Mouse (Mus musculus): ENCODE results near the gene Ppm1h. TPM values are rescaled to one million over a fixed set of nuclear protein-coding genes. Genes with fewer than 3 reads are reported as not detected.

The Ppm1h gene
- polyA plus RNA-seq, 1 experiment from 2014 or later, result 20.2 TPM

- no peak for ATAC-seq (replicated peaks; ENCODE audit: low FRiP score)
- peaks cover 22% of the 10 kb centered on the region for H3K4me1 ChIP-seq
- H3K27ac ChIP-seq, result 0 out of 2 replicates have a peak overlapping the region, but pooled peaks have one; percentile 18
- H3K36me3 ChIP-seq, result 0 out of 2 replicates have a peak, but pooled peaks cover 5% of the 10 kb centered on the region
- H3K27me3 ChIP-seq, result no peaks in the 10 kb centered on the region
- no peaks in the 10 kb centered on the region for H3K9me3 ChIP-seq (replicated peaks)
- WGBS, result 77% methylated on average over 12 of the region's 12 CpGs
- no peak overlapping the region for H3K9ac ChIP-seq
- H3K4me2 ChIP-seq, result no peak overlapping the region
- no peak overlapping the region for H3K4me3 ChIP-seq (replicated peaks)
Observed at GRCm38 (mm10) chr10:122894555-122895069, 216.1 kb downstream of the Ppm1h start.

DNA sequence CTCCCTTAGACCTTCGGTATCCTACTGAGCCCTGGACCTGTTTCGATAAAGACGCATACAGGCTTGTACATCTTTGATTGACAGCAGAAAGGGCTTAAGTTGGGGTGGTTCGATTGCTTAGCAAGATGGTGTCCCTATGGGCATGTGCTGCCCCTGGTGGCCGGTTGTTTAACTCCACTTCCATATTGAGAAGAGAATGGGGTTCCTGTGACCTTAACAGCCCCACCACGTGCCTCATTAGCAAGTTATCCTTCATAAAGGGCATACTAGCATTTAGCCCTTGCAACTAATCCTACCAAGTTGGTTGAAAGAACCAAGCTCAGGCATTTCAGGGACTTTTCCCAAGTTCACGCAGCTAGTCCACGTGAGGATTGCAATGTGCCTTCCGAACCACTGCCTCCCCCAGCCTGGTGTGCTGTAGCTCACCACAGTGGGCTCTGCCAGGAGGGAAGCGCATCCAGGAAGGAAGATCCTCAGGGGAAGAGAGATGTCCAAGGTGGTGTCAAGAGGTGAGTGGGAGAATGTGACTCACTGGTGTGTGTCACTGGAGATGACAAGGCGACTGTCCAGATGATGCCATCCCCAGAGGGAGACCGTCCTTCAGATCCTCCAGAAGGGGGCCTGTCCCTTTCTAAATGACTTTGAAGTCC, 216.7 kb downstream of the Ppm1h start:
- Histone ChIP-seq H3K27me3 (no peaks in the 10 kb centered on the region), H3K27ac (no peak overlapping the region), H3K4me2 (no peak overlapping the region), H3K4me3 (replicated peaks) (no peak overlapping the region), H3K36me3 (0 out of 2 replicates have a peak, but pooled peaks cover 5% of the 10 kb centered on the region), H3K9me3 (replicated peaks) (no peaks in the 10 kb centered on the region), H3K9ac (no peak overlapping the region), H3K4me1 (peaks cover 22% of the 10 kb centered on the region)
- no peak for ATAC-seq (replicated peaks; ENCODE audit: low FRiP score)
- 80% methylated on average over 12 of the region's 12 CpGs for WGBS

GRCm38 (mm10) chr10:122899971-122900370, 221.4 kb downstream of the Ppm1h start:
- Histone ChIP-seq H3K4me2 (no peak overlapping the region), H3K27me3 (no peaks in the 10 kb centered on the region), H3K4me1 (peaks cover 29% of the 10 kb centered on the region), H3K9ac (no peak overlapping the region), H3K36me3 (no peaks in the 10 kb centered on the region), H3K27ac (peak overlapping the region; percentile 64), H3K9me3 (replicated peaks) (no peaks in the 10 kb centered on the region), H3K4me3 (replicated peaks) (no peak overlapping the region)
- WGBS, result 63% methylated on average over 7 of the region's 7 CpGs
- no peak for ATAC-seq (replicated peaks; ENCODE audit: low FRiP score)

DNA sequence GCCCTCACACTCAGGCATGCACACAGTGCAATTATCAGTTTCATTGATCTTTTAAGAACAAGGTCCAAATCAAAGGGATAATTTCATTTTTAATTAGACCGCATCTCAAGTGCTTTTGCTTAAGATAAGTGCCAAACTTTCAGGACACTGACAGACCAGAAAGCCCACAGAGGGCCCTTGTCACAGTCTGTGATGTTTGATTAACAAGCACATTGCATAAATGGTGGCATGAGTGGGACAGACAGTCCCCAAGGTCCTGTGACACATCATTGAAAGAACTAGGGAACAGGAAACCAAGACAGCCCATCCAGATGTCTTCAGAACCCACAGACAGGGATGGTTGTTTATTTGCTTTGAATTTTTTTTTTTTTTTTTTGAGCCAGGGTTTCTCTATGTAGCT, 221.9 kb downstream of the Ppm1h start:
- WGBS, result 74% methylated on average over 1 of the region's 1 CpGs
- ATAC-seq (replicated peaks; ENCODE audit: low FRiP score), result no peak
- Histone ChIP-seq H3K4me2 (no peak overlapping the region), H3K27ac (peak overlapping the region; percentile 64), H3K9ac (no peak overlapping the region), H3K4me3 (replicated peaks) (no peak overlapping the region), H3K9me3 (replicated peaks) (no peaks in the 10 kb centered on the region), H3K4me1 (peaks cover 26% of the 10 kb centered on the region), H3K36me3 (no peaks in the 10 kb centered on the region), H3K27me3 (no peaks in the 10 kb centered on the region)

GRCm38 (mm10) chr10:122901379-122901778, 222.8 kb downstream of the Ppm1h start:
- H3K4me1 ChIP-seq, result peaks cover 26% of the 10 kb centered on the region
- 72% methylated on average over 5 of the region's 5 CpGs for WGBS
- ATAC-seq (replicated peaks; ENCODE audit: low FRiP score), result no peak
- H3K9ac ChIP-seq, result no peak overlapping the region
- no peak overlapping the region for H3K4me2 ChIP-seq
- H3K4me3 ChIP-seq (replicated peaks), result no peak overlapping the region
- H3K27ac ChIP-seq, result no peak overlapping the region
- H3K36me3 ChIP-seq, result no peaks in the 10 kb centered on the region
- no peaks in the 10 kb centered on the region for H3K27me3 ChIP-seq
- no peaks in the 10 kb centered on the region for H3K9me3 ChIP-seq (replicated peaks)

- 82% methylated on average over 9 of the region's 9 CpGs for WGBS
- H3K27ac ChIP-seq, result peak overlapping the region; percentile 94
- no peaks in the 10 kb centered on the region for H3K9me3 ChIP-seq (replicated peaks)
- H3K36me3 ChIP-seq, result peaks cover 5% of the 10 kb centered on the region; the same call in 1 of the 2 replicates
- no peak for ATAC-seq (replicated peaks; ENCODE audit: low FRiP score)
- H3K4me2 ChIP-seq, result no peak overlapping the region
- H3K9ac ChIP-seq, result no peak overlapping the region
- no peaks in the 10 kb centered on the region for H3K27me3 ChIP-seq
- H3K4me3 ChIP-seq (replicated peaks), result no peak overlapping the region
- peaks cover 47% of the 10 kb centered on the region for H3K4me1 ChIP-seq
Observed at GRCm38 (mm10) chr10:122909406-122910032, 231.0 kb downstream of the Ppm1h start.

- WGBS, result 10% methylated on average over 8 of the region's 8 CpGs
- H3K9me3 ChIP-seq (replicated peaks), result no peaks in the 10 kb centered on the region
- peak; percentile 63 for ATAC-seq (replicated peaks; ENCODE audit: low FRiP score)
Observed at GRCm38 (mm10) chr10:122910798-122911225, 232.2 kb downstream of the Ppm1h start.

DNA sequence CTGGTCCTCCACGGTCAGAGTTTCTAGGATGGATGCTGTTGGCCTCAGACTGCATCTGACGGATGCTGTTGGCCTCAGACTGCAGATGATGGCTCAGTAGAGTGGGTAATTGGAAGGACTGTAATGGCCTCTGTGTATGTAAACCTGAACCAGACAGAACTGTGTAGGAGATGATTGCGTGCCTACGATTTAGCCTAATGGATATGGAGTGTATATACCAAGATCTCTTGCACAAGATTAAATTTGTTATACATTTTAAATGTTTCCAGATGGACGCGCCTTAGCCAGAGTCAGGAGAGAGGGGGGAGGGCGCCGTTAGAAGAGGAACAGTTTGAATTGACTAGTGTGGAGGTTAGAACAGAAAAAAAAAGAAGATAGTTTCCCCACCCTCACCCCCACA, 233.1 kb downstream of the Ppm1h start:
- Histone ChIP-seq H3K36me3 (peaks cover 5% of the 10 kb centered on the region; the same call in 1 of the 2 replicates), H3K9ac (no peak overlapping the region), H3K27ac (peak overlapping the region; percentile 94), H3K27me3 (no peaks in the 10 kb centered on the region), H3K9me3 (replicated peaks) (no peaks in the 10 kb centered on the region), H3K4me2 (0 out of 2 replicates have a peak overlapping the region, but pooled peaks have one; percentile 22), H3K4me1 (peaks cover 56% of the 10 kb centered on the region), H3K4me3 (replicated peaks) (no peak overlapping the region)
- 50% methylated on average over 8 of the region's 8 CpGs for WGBS
- ATAC-seq (replicated peaks; ENCODE audit: low FRiP score), result no peak

More at GRCm38 (mm10) chr10:122910798-122911225, 232.2 kb downstream of the Ppm1h start:
- no peak overlapping the region for H3K4me3 ChIP-seq (replicated peaks)
- H3K9ac ChIP-seq, result no peak overlapping the region
- no peaks in the 10 kb centered on the region for H3K27me3 ChIP-seq
- peak overlapping the region; percentile 94 for H3K27ac ChIP-seq
- H3K4me2 ChIP-seq, result peak overlapping the region; percentile 22; the same call in 1 of the 2 replicates
- H3K4me1 ChIP-seq, result peaks cover 54% of the 10 kb centered on the region
- peaks cover 5% of the 10 kb centered on the region; the same call in 1 of the 2 replicates for H3K36me3 ChIP-seq

GRCm38 (mm10) chr10:122912086-122912690, 233.6 kb downstream of the Ppm1h start:
- H3K4me1 ChIP-seq, result peaks cover 56% of the 10 kb centered on the region
- peak overlapping the region; percentile 94 for H3K27ac ChIP-seq
- 22% methylated on average over 12 of the region's 12 CpGs for WGBS
- peak overlapping the region; percentile 40 for H3K4me2 ChIP-seq
- H3K36me3 ChIP-seq, result peaks cover 5% of the 10 kb centered on the region; the same call in 1 of the 2 replicates
- no peak overlapping the region for H3K9ac ChIP-seq
- H3K4me3 ChIP-seq (replicated peaks), result no peak overlapping the region
- no peaks in the 10 kb centered on the region for H3K27me3 ChIP-seq
- ATAC-seq (replicated peaks; ENCODE audit: low FRiP score), result no peak
- H3K9me3 ChIP-seq (replicated peaks), result no peaks in the 10 kb centered on the region

DNA sequence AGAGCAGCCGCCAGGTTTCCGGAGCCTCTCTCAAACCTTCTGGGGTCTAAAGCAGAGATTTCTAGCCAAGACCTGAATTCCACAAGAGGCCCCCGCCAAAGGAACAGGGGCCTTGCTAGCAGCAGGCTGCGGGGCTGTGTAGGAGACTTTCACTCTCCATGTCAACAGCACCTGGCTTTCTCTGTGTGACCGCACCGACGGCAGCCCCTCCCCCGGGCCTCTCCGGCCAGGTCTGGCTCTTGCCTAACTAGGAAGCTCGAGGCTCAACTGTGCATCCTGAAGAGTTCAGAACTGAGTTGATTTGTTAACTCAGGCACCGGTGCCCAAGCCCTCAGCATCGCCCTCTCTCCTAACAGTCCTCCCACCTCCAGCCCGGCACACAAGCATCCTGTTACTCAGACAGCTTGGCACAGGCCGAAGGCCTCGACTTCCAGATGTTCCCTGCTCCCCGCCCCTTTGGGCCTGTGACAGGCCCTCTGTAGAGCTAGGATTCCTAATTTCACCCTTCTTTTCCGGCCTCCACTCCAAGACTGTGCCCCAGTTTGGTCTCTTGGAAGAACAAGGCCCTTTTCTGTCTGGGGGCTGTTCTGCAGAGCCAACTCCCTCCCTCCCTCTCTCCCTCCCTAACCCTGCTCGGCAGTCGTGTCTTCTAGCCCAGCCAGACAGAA, 234.3 kb downstream of the Ppm1h start:
- Histone ChIP-seq H3K9ac (peak overlapping the region; percentile 27), H3K36me3 (no peaks in the 10 kb centered on the region), H3K4me2 (peak overlapping the region; percentile 40), H3K27me3 (no peaks in the 10 kb centered on the region), H3K4me1 (peaks cover 56% of the 10 kb centered on the region), H3K4me3 (replicated peaks) (no peak overlapping the region), H3K27ac (peak overlapping the region; percentile 94), H3K9me3 (replicated peaks) (no peaks in the 10 kb centered on the region)
- WGBS, result 11% methylated on average over 19 of the region's 19 CpGs
- peak; percentile 73 for ATAC-seq (replicated peaks; ENCODE audit: low FRiP score)

DNA sequence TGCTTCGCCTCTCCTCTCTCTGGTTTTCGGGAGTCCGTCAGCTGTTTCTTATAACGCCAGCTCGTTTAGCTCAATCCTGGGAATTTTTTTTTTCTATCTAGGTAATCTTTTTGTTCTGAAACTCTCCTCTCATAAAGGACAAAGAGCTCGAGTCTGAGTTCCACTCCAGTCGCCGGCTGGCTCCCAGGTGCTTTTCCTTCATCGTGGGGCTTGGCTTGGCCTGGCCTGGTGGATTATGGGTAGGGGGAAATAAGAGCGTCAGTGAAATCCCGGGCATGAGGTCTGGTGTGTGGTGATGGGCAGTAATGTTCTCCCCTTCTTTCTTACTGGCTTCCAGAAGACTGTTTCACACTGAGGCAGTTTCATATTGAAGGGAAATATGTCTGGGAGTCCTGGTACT, 234.8 kb downstream of the Ppm1h start:
- WGBS, result 26% methylated on average over 11 of the region's 11 CpGs
- Histone ChIP-seq H3K4me1 (peaks cover 56% of the 10 kb centered on the region), H3K9ac (no peak overlapping the region), H3K36me3 (no peaks in the 10 kb centered on the region), H3K4me3 (replicated peaks) (no peak overlapping the region), H3K9me3 (replicated peaks) (no peaks in the 10 kb centered on the region), H3K27me3 (no peaks in the 10 kb centered on the region), H3K27ac (peak overlapping the region; percentile 94), H3K4me2 (no peak overlapping the region)
- ATAC-seq (replicated peaks; ENCODE audit: low FRiP score), result no peak

Measured in kidney, embryonic 15.5 days (tissue).